Mouse (Mus musculus) midbrain, embryonic 16.5 days (tissue): ENCODE results near the gene Chrm1. TPM values are rescaled to one million over a fixed set of nuclear protein-coding genes. Genes with fewer than 3 reads are reported as not detected.

ENCODE experiments used
- ATAC-seq: fragments of 200-750 bp; cut with Nextera tagmentation; 2 replicates; pipeline ENCODE4 v1.8.0; 2017; ENCODE audit warnings: moderate TSS enrichment
- H3K27ac ChIP-seq: fragments of 300-500 bp; sonication (generic); 2 replicates; pipeline ENCODE4 v1.5.1; 2014; ENCODE audit warnings: mild to moderate bottlenecking, low read length, mixed read lengths
- H3K27me3 ChIP-seq: fragments of 300-500 bp; sonication (generic); 2 replicates; pipeline ENCODE4 v1.6.1; 2014; ENCODE audit warnings: low read depth, low read length, mixed read lengths; ENCODE audit not compliant: control insufficient read depth, insufficient read depth
- H3K36me3 ChIP-seq: fragments of 300-500 bp; sonication (generic); 2 replicates; pipeline ENCODE4 v1.6.1; 2014; ENCODE audit warnings: mild to moderate bottlenecking, low read length, moderate library complexity, mixed read lengths; ENCODE audit not compliant: control insufficient read depth, insufficient read depth
- H3K4me1 ChIP-seq: fragments of 300-500 bp; sonication (generic); 2 replicates; pipeline ENCODE4 v1.6.1; 2014; ENCODE audit warnings: mild to moderate bottlenecking, low read length, mixed read lengths; ENCODE audit not compliant: control insufficient read depth, insufficient read depth
- H3K4me2 ChIP-seq: fragments of 300-500 bp; sonication (generic); 2 replicates; pipeline ENCODE4 v1.6.1; 2014; ENCODE audit warnings: mild to moderate bottlenecking, low read length, mixed read lengths
- H3K4me3 ChIP-seq: fragments of 300-500 bp; sonication (generic); 2 replicates; pipeline ENCODE4 v1.5.1; 2014; ENCODE audit warnings: low read depth, mild to moderate bottlenecking, low read length, moderate library complexity, mixed read lengths
- H3K9ac ChIP-seq: fragments of 300-500 bp; sonication (generic); 2 replicates; pipeline ENCODE4 v1.6.1; 2014; ENCODE audit warnings: low read depth, low read length, mixed read lengths
- H3K9me3 ChIP-seq: fragments of 300-500 bp; sonication (generic); replicated peaks from 2 replicates; pipeline ENCODE4 v1.6.1; 2014; ENCODE audit warnings: mild to moderate bottlenecking, low read length, mixed read lengths; ENCODE audit not compliant: control insufficient read depth, poor library complexity, severe bottlenecking
- WGBS: fragments of 180-500 bp; shearing (Covaris S2); extraction: QIAGEN DNeasy Blood & Tissue Kit; methylation state at CpG from one replicate; pipeline ENCODE4 v1.1.7; 2014; 5-methylcytosine and 5-hydroxymethylcytosine counted together
- polyA plus RNA-seq: library from polyadenylated mRNA; unstranded; fragments of >200 nt; fragmentation: Nextera tagmentation; extraction: Ambion mirVana; gene quantifications from 2 replicates; pipeline ENCODE4 v1.2.1, GENCODE M21; 2015

Chrm1 gene
- polyA plus RNA-seq, 1 experiment from 2014 or later: 0.65 TPM

DNA sequence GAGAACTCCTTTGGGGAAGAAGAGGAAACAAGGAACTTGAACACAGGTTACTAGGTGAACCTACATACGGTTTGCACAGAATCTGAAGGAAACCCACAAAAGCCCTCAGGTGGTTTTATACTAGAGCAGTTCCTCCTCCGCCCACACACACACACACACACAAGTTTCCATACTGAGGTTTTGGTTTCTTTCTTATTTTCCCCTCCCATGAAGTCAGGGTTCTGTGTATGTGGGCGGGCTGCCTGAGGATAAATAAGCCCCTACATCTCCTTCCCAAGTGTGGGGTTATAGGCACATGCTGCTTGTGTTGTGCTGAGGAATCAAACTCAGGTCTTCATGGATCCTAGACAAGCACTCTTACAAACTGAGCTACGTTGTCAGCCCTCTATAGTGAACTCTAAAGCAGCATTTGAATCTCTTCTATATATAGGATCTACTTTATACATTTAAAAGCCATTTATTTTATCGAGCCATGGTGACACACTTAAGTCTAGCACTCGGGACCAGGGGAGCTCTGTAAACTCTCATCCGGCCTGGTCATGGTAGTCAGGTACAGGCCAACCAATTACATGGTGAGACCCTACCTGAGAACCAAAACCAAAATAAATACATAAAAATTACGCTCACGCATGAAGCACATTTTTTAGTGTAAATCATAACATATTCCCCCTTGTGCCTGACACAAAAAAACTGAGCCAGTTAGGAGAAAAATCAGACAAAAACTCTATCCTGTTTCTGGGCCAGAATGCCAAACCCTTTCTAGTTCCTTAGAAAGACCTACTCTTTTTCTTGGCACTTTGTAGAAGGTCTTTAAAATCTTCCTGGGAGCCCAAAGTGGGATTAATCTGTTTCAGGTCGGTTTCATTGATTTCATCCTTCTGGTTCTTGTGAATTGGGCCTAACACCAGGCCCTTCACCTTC is 48.6 kb downstream of the Chrm1 start:
- H3K4me2 ChIP-seq: peak overlapping the region; percentile 75
- H3K36me3 ChIP-seq: peaks cover 30% of the 10 kb centered on the region
- peak overlapping the region; percentile 73 for H3K9ac ChIP-seq
- ATAC-seq: no peak
- 68% methylated on average over 10 of the region's 10 CpGs for WGBS
- H3K4me1 ChIP-seq: peaks cover 32% of the 10 kb centered on the region
- H3K27ac ChIP-seq: peak overlapping the region; percentile 90
- H3K4me3 ChIP-seq: peak overlapping the region; percentile 56
- no peaks in the 10 kb centered on the region for H3K9me3 ChIP-seq
- H3K27me3 ChIP-seq: no peaks in the 10 kb centered on the region

DNA sequence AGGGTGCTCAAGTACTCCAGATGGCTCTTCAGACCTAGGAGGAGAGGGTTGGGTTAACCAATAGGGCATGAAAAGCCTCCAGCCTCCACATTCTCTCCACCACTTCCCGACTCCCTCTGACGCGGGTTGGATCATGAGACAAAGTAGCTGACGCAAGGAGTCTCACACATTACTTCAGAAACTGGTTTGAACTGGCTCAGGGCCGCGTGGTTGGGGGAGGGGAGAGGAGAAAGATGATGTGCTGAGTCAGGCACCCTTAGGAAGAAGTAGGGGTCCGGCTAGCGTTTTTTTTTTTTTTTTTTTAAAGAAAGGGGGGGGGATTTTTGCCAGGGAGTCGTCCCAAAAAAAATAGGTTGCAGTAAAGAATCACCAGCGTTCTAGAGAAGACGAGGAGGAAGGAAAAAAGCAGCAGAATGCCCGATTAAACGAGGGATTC is 49.3 kb downstream of the Chrm1 start:
- Histone ChIP-seq H3K27me3 (no peaks in the 10 kb centered on the region), H3K36me3 (peaks cover 26% of the 10 kb centered on the region), H3K9me3 (no peaks in the 10 kb centered on the region), H3K27ac (peak overlapping the region; percentile 90), H3K4me2 (peak overlapping the region; percentile 75), H3K4me3 (peak overlapping the region; percentile 56), H3K9ac (peak overlapping the region; percentile 73), H3K4me1 (peaks cover 32% of the 10 kb centered on the region)
- peak; percentile 52 for ATAC-seq
- 0% methylated on average over 13 of the region's 13 CpGs for WGBS

DNA sequence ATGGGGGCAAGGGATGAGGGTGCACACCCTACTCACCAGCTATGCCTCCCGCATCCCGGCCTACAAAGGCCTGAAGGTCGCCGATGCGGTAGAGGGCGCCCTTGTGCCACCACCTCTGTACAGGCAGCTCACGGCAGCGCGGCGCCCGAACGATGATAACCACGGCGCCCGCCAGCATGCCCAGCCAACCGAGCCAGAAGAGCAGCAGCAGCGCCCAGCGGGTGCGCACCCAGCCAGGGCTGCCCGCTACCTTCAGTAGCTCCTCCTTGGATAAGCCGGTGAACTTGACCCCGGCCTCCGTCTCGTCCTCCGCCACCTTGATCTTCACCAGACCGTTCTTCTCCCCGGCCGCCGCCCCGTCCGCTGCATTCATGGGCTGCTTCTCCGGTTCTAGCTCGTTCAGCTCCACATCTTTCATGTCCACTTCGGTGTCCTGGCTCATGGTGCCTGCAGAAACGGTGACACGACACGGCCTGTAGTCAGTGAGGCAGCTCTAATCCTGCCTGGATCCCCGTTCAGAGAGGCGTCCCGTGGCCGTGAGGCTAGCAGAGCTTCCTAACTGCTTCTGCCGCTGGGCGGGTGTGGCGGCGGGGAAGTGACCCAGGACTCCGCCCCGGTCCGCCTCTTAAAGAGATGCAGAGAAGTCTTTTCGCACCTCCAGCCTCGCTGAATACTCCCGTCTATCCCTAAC is 49.9 kb downstream of the Chrm1 start:
- Histone ChIP-seq H3K4me1 (peaks cover 32% of the 10 kb centered on the region), H3K9me3 (no peaks in the 10 kb centered on the region), H3K4me2 (peak overlapping the region; percentile 75), H3K27me3 (no peaks in the 10 kb centered on the region), H3K36me3 (peaks cover 20% of the 10 kb centered on the region), H3K27ac (peak overlapping the region; percentile 90), H3K4me3 (peak overlapping the region; percentile 56), H3K9ac (peak overlapping the region; percentile 73)
- under 1% methylated on average over 45 of the region's 51 CpGs for WGBS
- peak; percentile 94 for ATAC-seq

DNA sequence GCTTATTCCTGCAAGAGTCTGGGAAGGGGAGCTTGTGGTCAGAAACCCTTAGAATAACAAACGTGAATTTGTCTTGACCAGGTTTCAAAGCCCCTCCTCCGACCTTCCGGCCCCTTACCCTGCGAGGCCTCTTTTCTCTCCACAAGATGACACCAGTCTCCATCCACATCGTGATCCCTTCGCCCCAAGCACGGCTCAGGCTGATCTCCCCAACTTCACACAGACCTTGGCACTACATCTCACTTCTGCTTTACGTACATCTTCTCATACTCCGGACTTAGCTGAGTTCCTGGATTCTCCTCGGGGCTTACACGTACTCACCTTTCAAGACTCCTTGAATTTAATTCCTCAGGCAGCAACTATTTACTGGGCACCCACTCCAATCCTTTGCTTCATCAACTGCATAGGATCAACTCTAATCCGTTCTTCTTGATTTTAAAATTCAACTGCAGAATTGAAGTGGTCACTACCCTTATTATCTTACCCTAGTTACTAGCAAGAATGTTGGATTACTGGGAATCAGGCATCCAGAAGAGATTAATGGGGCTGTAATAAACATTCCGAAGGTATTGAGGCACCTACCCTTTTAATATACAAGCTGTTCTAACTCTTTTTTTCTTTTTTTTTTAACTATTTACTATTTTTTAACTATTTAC is 50.5 kb downstream of the Chrm1 start:
- peak overlapping the region; percentile 90 for H3K27ac ChIP-seq
- H3K27me3 ChIP-seq: no peaks in the 10 kb centered on the region
- WGBS: 5% methylated on average over 13 of the region's 13 CpGs
- H3K4me1 ChIP-seq: peaks cover 32% of the 10 kb centered on the region
- H3K4me3 ChIP-seq: peak overlapping the region; percentile 56
- peak overlapping the region; percentile 75 for H3K4me2 ChIP-seq
- H3K9me3 ChIP-seq: no peaks in the 10 kb centered on the region
- H3K36me3 ChIP-seq: peaks cover 13% of the 10 kb centered on the region
- peak overlapping the region; percentile 73 for H3K9ac ChIP-seq
- ATAC-seq: peak; percentile 12; the same call in 1 of the 2 replicates

DNA sequence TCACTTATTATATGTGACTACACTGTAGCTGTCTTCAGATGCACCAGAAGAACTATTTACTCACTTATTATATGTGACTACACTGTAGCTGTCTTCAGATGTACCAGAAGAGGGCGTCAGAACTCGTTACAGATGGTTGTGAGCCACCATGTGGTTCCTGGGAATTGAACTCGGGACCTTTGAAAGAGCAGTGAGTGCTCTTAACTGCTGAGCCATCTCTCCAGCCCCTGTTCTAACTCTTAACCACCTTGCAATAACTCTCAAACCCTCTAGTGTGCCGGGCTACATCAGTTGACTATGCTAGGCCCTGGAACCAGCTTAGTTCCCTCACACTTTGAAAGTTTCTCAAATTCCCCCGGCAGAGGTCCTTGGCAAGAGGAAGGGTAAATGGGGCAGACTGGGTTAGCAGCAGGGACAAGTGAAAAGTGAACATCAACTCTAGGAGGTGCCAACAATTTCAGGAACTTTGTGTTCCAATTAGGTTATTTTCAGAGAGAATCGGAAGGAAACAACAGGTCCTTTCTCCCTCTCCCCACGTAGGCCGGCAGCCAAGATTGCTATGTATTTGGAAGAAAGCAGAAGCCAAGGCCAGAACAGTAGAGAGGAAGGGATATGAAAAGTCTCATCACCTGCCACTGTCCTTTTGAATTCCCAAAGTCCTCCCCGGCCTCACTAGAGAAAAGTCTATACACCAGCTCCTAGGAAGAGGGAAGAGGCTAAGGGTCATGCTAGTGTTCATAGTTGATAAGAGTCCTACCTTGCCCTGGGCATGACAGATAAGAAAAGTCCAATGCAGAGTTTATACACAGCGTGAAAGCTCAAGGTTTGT is 51.3 kb downstream of the Chrm1 start:
- peaks cover 7% of the 10 kb centered on the region for H3K36me3 ChIP-seq
- no peak overlapping the region for H3K4me2 ChIP-seq
- H3K9me3 ChIP-seq: no peaks in the 10 kb centered on the region
- ATAC-seq: no peak
- no peak overlapping the region for H3K9ac ChIP-seq
- H3K4me1 ChIP-seq: peaks cover 32% of the 10 kb centered on the region
- H3K27ac ChIP-seq: no peak overlapping the region
- 74% methylated on average over 10 of the region's 10 CpGs for WGBS
- no peaks in the 10 kb centered on the region for H3K27me3 ChIP-seq
- H3K4me3 ChIP-seq: no peak overlapping the region

DNA sequence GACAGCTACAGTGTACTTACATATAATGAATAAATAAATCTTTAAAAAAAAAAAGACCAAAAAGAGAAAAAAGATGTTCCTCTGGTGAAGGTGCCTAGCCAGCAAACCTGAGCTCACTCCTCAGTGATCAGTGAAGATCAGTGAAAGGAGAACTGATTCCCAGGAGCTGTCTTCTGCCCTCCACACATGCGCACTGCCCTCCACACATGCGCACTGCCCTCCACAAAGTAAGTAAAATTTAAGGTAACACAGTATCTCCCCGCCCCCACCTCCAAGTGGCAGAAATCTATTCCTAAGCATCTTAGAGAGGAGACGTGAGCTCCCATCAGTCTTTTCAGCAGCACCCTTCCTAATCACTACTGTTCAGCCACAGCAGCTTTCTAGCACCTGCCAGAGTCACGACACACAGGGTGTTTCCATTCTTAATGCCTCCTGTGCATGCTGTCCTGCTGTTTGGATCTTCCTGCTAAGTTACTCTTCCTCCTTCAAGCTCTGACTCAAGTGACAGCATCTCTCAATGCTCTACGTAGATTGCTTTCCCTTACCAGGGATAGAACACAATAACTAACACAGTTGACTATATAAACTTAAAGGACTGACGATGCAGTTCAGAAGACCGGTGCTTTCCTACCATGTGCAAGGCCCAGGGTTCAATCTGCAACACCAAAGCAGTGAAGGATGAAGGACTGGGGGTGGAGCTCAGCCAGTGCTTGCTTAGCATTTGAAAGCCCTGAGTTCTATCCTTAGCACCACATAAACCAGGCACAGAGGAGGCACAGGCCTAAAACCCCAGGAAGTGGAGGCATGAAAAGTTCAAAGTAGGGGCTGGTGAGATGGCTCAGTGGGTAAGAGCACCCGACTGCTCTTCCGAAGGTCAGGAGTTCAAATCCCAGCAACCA is 52.5 kb downstream of the Chrm1 start:
- Histone ChIP-seq H3K36me3 (peaks cover 3% of the 10 kb centered on the region; the same call in 1 of the 2 replicates), H3K27ac (no peak overlapping the region), H3K4me2 (no peak overlapping the region), H3K9me3 (no peaks in the 10 kb centered on the region), H3K4me3 (no peak overlapping the region), H3K27me3 (no peaks in the 10 kb centered on the region), H3K9ac (no peak overlapping the region), H3K4me1 (peaks cover 23% of the 10 kb centered on the region)
- WGBS: 61% methylated on average over 10 of the region's 10 CpGs
- no peak for ATAC-seq

DNA sequence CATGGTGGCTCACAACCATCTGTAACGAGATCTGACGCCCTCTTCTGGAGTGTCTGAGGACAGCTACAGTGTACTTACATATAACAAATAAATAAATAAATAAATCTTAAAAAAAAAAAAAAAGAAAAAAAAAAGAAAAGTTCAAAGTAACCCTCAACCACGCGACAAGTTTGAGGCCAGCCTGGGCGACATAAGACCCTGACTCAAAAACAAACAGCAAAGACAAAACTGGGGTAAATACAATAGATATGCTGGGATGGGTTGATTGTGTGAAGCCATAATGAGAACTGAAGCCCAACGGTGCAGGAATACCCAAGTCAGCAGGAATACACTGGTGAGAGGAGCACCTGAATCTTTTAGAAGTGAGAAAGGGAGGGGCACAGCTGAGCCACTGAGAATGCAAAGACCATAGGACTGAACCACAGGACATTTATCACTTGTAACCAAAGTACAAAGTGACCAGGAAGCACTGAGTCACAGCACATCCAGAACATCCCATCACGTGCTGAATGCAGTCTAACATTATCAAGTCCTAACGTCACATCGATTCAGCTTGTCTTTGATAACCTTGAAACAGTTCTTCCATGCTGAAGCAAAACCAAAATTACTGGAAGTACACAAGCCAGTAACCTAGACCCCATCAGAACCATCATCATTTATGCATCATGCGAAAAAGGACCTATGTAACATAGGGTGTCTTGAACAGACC is 53.3 kb downstream of the Chrm1 start:
- ATAC-seq: no peak
- Histone ChIP-seq H3K4me3 (no peak overlapping the region), H3K27me3 (no peaks in the 10 kb centered on the region), H3K27ac (no peak overlapping the region), H3K4me1 (peaks cover 24% of the 10 kb centered on the region), H3K9me3 (no peaks in the 10 kb centered on the region), H3K4me2 (no peak overlapping the region), H3K9ac (no peak overlapping the region), H3K36me3 (no peaks in the 10 kb centered on the region; the same call in 1 of the 2 replicates)
- WGBS: 70% methylated on average over 8 of the region's 10 CpGs
